Mouse (Mus musculus) midbrain, embryonic 11.5 days (tissue): ENCODE data around the gene Adam12. TPM values are rescaled to one million over a fixed set of nuclear protein-coding genes. Genes with fewer than 3 reads are reported as not detected.

Experiments used
- ATAC-seq: fragments of 200-750 bp; cut with Nextera tagmentation; 2 replicates; pipeline ENCODE4 v1.8.0; 2017; ENCODE audit warnings: moderate TSS enrichment, moderate library complexity; ENCODE audit not compliant: low FRiP score
- DNase-seq: peaks from one replicate; pipeline ENCODE4 v3.0.0; 2015; ENCODE audit warnings: low spot score; ENCODE audit errors: missing footprints
- H3K27ac ChIP-seq: fragments of 300-500 bp; sonication (generic); 2 replicates; pipeline ENCODE4 v1.5.1; 2014; ENCODE audit warnings: low read depth, low read length
- H3K27me3 ChIP-seq: fragments of 300-500 bp; sonication (generic); 2 replicates; pipeline ENCODE4 v1.6.1; 2014; ENCODE audit warnings: mild to moderate bottlenecking, low read length, moderate library complexity, mixed read lengths; ENCODE audit not compliant: control insufficient read depth, insufficient read depth
- H3K36me3 ChIP-seq: fragments of 300-500 bp; sonication (generic); 2 replicates; pipeline ENCODE4 v1.6.1; 2014; ENCODE audit warnings: mild to moderate bottlenecking, low read length, moderate library complexity, mixed read lengths; ENCODE audit not compliant: control insufficient read depth, insufficient read depth
- H3K4me1 ChIP-seq: fragments of 300-500 bp; sonication (generic); 2 replicates; pipeline ENCODE4 v1.6.1; 2014; ENCODE audit warnings: low read length; ENCODE audit not compliant: control insufficient read depth, insufficient read depth
- H3K4me2 ChIP-seq: fragments of 300-500 bp; sonication (generic); 2 replicates; pipeline ENCODE4 v1.6.1; 2014; ENCODE audit warnings: mild to moderate bottlenecking, moderate library complexity
- H3K4me3 ChIP-seq: fragments of 300-500 bp; sonication (generic); 2 replicates; pipeline ENCODE4 v1.5.1; 2014; ENCODE audit warnings: low read depth, low read length
- H3K9ac ChIP-seq: fragments of 300-500 bp; sonication (generic); 2 replicates; pipeline ENCODE4 v1.6.1; 2014; ENCODE audit warnings: low read length
- H3K9me3 ChIP-seq: fragments of 300-500 bp; sonication (generic); 2 replicates; pipeline ENCODE4 v1.6.1; 2016; ENCODE audit warnings: low read length; ENCODE audit not compliant: control insufficient read depth
- WGBS: fragments of 180-500 bp; shearing (Covaris S2); extraction: QIAGEN DNeasy Blood & Tissue Kit; methylation state at CpG from one replicate; pipeline ENCODE4 v1.1.7; 2014; 5-methylcytosine and 5-hydroxymethylcytosine counted together
- polyA plus RNA-seq: library from polyadenylated mRNA; unstranded; fragments of >200 nt; fragmentation: Nextera tagmentation; extraction: Ambion mirVana; gene quantifications from 2 replicates; pipeline ENCODE4 v1.2.1, GENCODE M21; 2014

The Adam12 gene
- polyA plus RNA-seq, 1 experiment from 2014 or later = 1.5 TPM

GRCm38 (mm10) chr7:134173442-134174090 lies 58.4 kb downstream of the Adam12 start:
- WGBS = 84% methylated on average over 14 of the region's 14 CpGs

GRCm38 (mm10) chr7:134170180-134170910 lies 61.6 kb downstream of the Adam12 start:
- Histone ChIP-seq H3K27me3 (no peaks in the 10 kb centered on the region), H3K9me3 (no peaks in the 10 kb centered on the region), H3K4me1 (no peaks in the 10 kb centered on the region), H3K36me3 (no peaks in the 10 kb centered on the region), H3K27ac (no peak overlapping the region), H3K9ac (no peak overlapping the region), H3K4me3 (no peak overlapping the region), H3K4me2 (no peak overlapping the region)
- 92% methylated on average over 9 of the region's 9 CpGs for WGBS
- no peak for DNase-seq
- ATAC-seq = no peak

More at GRCm38 (mm10) chr7:134173442-134174090, 58.4 kb downstream of the Adam12 start:
- Histone ChIP-seq H3K4me1 (no peaks in the 10 kb centered on the region), H3K27me3 (no peaks in the 10 kb centered on the region), H3K36me3 (no peaks in the 10 kb centered on the region), H3K4me2 (no peak overlapping the region), H3K4me3 (no peak overlapping the region), H3K9ac (no peak overlapping the region), H3K27ac (no peak overlapping the region), H3K9me3 (no peaks in the 10 kb centered on the region)
- no peak for DNase-seq
- no peak for ATAC-seq

GRCm38 (mm10) chr7:134169780-134170179 lies 62.2 kb downstream of the Adam12 start:
- WGBS = 87% methylated on average over 2 of the region's 2 CpGs
- Histone ChIP-seq H3K4me2 (no peak overlapping the region), H3K4me3 (no peak overlapping the region), H3K36me3 (no peaks in the 10 kb centered on the region), H3K9ac (no peak overlapping the region), H3K4me1 (no peaks in the 10 kb centered on the region), H3K27me3 (no peaks in the 10 kb centered on the region), H3K27ac (no peak overlapping the region), H3K9me3 (no peaks in the 10 kb centered on the region)
- no peak for ATAC-seq
- DNase-seq = no peak

GRCm38 (mm10) chr7:134167586-134167985 lies 64.4 kb downstream of the Adam12 start:
- H3K4me3 ChIP-seq = no peak overlapping the region
- ATAC-seq (no peak), DNase-seq (no peak)
- H3K9ac ChIP-seq = no peak overlapping the region
- no peaks in the 10 kb centered on the region for H3K4me1 ChIP-seq
- 69% methylated on average over 3 of the region's 3 CpGs for WGBS
- no peaks in the 10 kb centered on the region for H3K9me3 ChIP-seq
- no peaks in the 10 kb centered on the region for H3K27me3 ChIP-seq
- no peak overlapping the region for H3K4me2 ChIP-seq
- no peaks in the 10 kb centered on the region for H3K36me3 ChIP-seq
- no peak overlapping the region for H3K27ac ChIP-seq

GRCm38 (mm10) chr7:134163751-134164150 lies 68.2 kb downstream of the Adam12 start:
- DNase-seq = no peak
- Histone ChIP-seq H3K4me3 (no peak overlapping the region), H3K4me2 (no peak overlapping the region), H3K36me3 (no peaks in the 10 kb centered on the region), H3K9ac (no peak overlapping the region), H3K4me1 (no peaks in the 10 kb centered on the region), H3K9me3 (no peaks in the 10 kb centered on the region), H3K27me3 (no peaks in the 10 kb centered on the region), H3K27ac (no peak overlapping the region)
- WGBS = 81% methylated on average over 2 of the region's 2 CpGs
- ATAC-seq = no peak

- 56% methylated on average over 6 of the region's 6 CpGs for WGBS
- ATAC-seq (no peak), DNase-seq (no peak)
- no peak overlapping the region for H3K27ac ChIP-seq
- H3K4me1 ChIP-seq = no peaks in the 10 kb centered on the region
- H3K9ac ChIP-seq = no peak overlapping the region
- H3K36me3 ChIP-seq = no peaks in the 10 kb centered on the region
- no peak overlapping the region for H3K4me3 ChIP-seq
- no peak overlapping the region for H3K4me2 ChIP-seq
- H3K27me3 ChIP-seq = no peaks in the 10 kb centered on the region
- no peaks in the 10 kb centered on the region for H3K9me3 ChIP-seq
Observed at GRCm38 (mm10) chr7:134162886-134163285, 69.1 kb downstream of the Adam12 start.

- no peaks in the 10 kb centered on the region for H3K9me3 ChIP-seq
- H3K27me3 ChIP-seq = no peaks in the 10 kb centered on the region
- no peak overlapping the region for H3K4me2 ChIP-seq
- no peak for DNase-seq
- no peak overlapping the region for H3K9ac ChIP-seq
- H3K27ac ChIP-seq = no peak overlapping the region
- H3K36me3 ChIP-seq = no peaks in the 10 kb centered on the region
- 92% methylated on average over 7 of the region's 7 CpGs for WGBS
- ATAC-seq = no peak
- H3K4me3 ChIP-seq = no peak overlapping the region
- no peaks in the 10 kb centered on the region for H3K4me1 ChIP-seq
Observed at GRCm38 (mm10) chr7:134159608-134160007, 72.3 kb downstream of the Adam12 start.

GRCm38 (mm10) chr7:134151330-134151729 lies 80.6 kb downstream of the Adam12 start:
- no peak overlapping the region for H3K4me2 ChIP-seq
- 77% methylated on average over 4 of the region's 4 CpGs for WGBS
- DNase-seq = no peak
- ATAC-seq = no peak
- H3K4me3 ChIP-seq = no peak overlapping the region
- H3K9me3 ChIP-seq = no peaks in the 10 kb centered on the region
- H3K27me3 ChIP-seq = no peaks in the 10 kb centered on the region
- no peak overlapping the region for H3K27ac ChIP-seq
- no peak overlapping the region for H3K9ac ChIP-seq
- H3K4me1 ChIP-seq = no peaks in the 10 kb centered on the region
- no peaks in the 10 kb centered on the region for H3K36me3 ChIP-seq

GRCm38 (mm10) chr7:134150305-134150704 lies 81.6 kb downstream of the Adam12 start:
- Histone ChIP-seq H3K4me2 (no peak overlapping the region), H3K36me3 (no peaks in the 10 kb centered on the region), H3K4me3 (no peak overlapping the region), H3K27me3 (no peaks in the 10 kb centered on the region), H3K9me3 (no peaks in the 10 kb centered on the region), H3K27ac (no peak overlapping the region), H3K4me1 (no peaks in the 10 kb centered on the region), H3K9ac (no peak overlapping the region)
- WGBS = 88% methylated on average over 8 of the region's 8 CpGs
- ATAC-seq = no peak
- DNase-seq = no peak
